Mouse (Mus musculus) kidney, embryonic 14.5 days (tissue): ENCODE results near the gene Prkn. TPM values are rescaled to one million over a fixed set of nuclear protein-coding genes. Genes with fewer than 3 reads are reported as not detected.

Source experiments
- ATAC-seq: fragments of 200-750 bp; cut with Nextera tagmentation; 2 replicates; pipeline ENCODE4 v1.8.0; 2017; ENCODE audit warnings: moderate number of reproducible peaks, mild to moderate bottlenecking, moderate TSS enrichment, moderate library complexity; ENCODE audit not compliant: low FRiP score, low TSS enrichment
- H3K27ac ChIP-seq: fragments of 300-500 bp; sonication (generic); 2 replicates; pipeline ENCODE4 v1.5.1; 2014; ENCODE audit warnings: low read depth, mild to moderate bottlenecking, low read length, moderate library complexity, mixed read lengths
- H3K27me3 ChIP-seq: fragments of 300-500 bp; sonication (generic); 2 replicates; pipeline ENCODE4 v1.6.1; 2014; ENCODE audit warnings: mild to moderate bottlenecking, low read length; ENCODE audit not compliant: control insufficient read depth, insufficient read depth
- H3K36me3 ChIP-seq: fragments of 300-500 bp; sonication (generic); 2 replicates; pipeline ENCODE4 v1.6.1; 2014; ENCODE audit warnings: low read length, mixed read lengths; ENCODE audit not compliant: control insufficient read depth, insufficient read depth
- H3K4me1 ChIP-seq: fragments of 300-500 bp; sonication (generic); 2 replicates; pipeline ENCODE4 v1.6.1; 2014; ENCODE audit warnings: low read length, mixed read lengths; ENCODE audit not compliant: control insufficient read depth, insufficient read depth
- H3K4me2 ChIP-seq: fragments of 300-500 bp; sonication (generic); replicated peaks from 2 replicates; pipeline ENCODE4 v1.6.1; 2014; ENCODE audit warnings: low read depth, mild to moderate bottlenecking, low read length
- H3K4me3 ChIP-seq: fragments of 300-500 bp; sonication (generic); 2 replicates; pipeline ENCODE4 v1.5.1; 2014; ENCODE audit warnings: mild to moderate bottlenecking, low read length
- H3K9ac ChIP-seq: fragments of 300-500 bp; sonication (generic); 2 replicates; pipeline ENCODE4 v1.6.1; 2014; ENCODE audit warnings: low read depth, mild to moderate bottlenecking, low read length, moderate library complexity
- H3K9me3 ChIP-seq: fragments of 300-500 bp; sonication (generic); 2 replicates; pipeline ENCODE4 v1.6.1; 2016; ENCODE audit warnings: low read length; ENCODE audit not compliant: control insufficient read depth
- WGBS: fragments of 180-500 bp; shearing (Covaris S2); extraction: QIAGEN DNeasy Blood & Tissue Kit; methylation state at CpG from one replicate; pipeline ENCODE4 v1.1.7; 2014; 5-methylcytosine and 5-hydroxymethylcytosine counted together
- polyA plus RNA-seq: library from polyadenylated mRNA; unstranded; fragments of >200 nt; fragmentation: Nextera tagmentation; extraction: Ambion mirVana; gene quantifications from 2 replicates; pipeline ENCODE4 v1.2.1, GENCODE M21; 2014

The Prkn gene
- polyA plus RNA-seq, 1 experiment from 2014 or later, result 2.2 TPM

DNA sequence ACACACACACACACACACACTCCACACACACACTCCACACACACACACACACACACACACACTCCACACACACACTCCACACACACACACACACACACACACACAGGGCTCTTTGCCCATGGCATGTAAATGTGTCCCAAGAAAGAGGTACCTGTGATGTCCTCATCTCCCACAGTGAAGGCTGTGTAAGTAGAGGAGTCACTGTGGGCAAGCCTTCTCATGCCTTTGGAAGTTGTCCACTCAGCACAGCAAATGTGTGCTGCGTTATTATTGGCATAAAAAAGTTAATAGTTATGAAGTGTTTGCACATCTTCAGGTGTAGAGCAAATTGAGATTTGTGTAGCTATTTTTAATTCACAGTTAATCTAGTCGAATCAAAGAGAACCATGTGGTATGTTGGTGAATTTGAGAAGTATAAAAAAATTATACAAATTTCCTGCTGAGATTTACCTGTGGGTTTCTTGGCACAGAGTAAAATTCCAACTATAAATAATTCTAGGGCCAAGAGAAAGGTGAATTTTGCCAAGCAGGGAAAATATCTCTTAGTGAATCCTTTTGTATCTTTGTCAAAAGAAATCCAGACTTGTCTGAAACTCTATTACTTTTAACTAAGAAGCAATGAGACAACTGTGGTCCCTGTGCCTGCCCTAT is 562.2 kb downstream of the Prkn start:
- ATAC-seq, result no peak
- Histone ChIP-seq H3K4me1 (no peaks in the 10 kb centered on the region), H3K27ac (no peak overlapping the region), H3K9me3 (no peaks in the 10 kb centered on the region), H3K9ac (no peak overlapping the region), H3K27me3 (no peaks in the 10 kb centered on the region), H3K4me3 (no peak overlapping the region), H3K36me3 (no peaks in the 10 kb centered on the region), H3K4me2 (no peak overlapping the region)
- WGBS, result 92% methylated on average over 2 of the region's 2 CpGs

DNA sequence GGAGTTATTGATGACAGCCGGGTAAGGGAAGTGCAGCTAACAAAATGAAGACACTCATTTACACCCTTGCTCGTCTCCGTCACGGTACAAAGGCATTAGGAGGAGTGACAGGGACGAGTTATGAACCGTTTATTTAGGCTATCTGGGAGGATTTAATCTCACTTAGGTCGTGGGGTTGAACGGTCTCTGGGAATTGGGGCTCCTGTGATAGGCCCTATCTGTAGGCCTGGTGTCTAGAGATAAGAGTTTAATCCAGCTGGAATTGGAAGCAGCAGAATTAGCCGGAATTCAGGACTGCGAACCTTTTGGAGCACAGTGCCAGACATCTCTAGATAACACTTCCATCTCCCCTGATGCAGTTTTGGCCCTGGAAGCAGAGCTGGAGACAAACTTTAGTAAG is 571.2 kb downstream of the Prkn start:
- H3K27me3 ChIP-seq, result no peaks in the 10 kb centered on the region
- no peak overlapping the region for H3K4me2 ChIP-seq
- H3K9ac ChIP-seq, result no peak overlapping the region
- no peak for ATAC-seq
- no peak overlapping the region for H3K27ac ChIP-seq
- H3K9me3 ChIP-seq, result no peaks in the 10 kb centered on the region
- no peaks in the 10 kb centered on the region for H3K4me1 ChIP-seq
- H3K4me3 ChIP-seq, result no peak overlapping the region
- WGBS, result 37% methylated on average over 10 of the region's 10 CpGs
- H3K36me3 ChIP-seq, result no peaks in the 10 kb centered on the region

DNA sequence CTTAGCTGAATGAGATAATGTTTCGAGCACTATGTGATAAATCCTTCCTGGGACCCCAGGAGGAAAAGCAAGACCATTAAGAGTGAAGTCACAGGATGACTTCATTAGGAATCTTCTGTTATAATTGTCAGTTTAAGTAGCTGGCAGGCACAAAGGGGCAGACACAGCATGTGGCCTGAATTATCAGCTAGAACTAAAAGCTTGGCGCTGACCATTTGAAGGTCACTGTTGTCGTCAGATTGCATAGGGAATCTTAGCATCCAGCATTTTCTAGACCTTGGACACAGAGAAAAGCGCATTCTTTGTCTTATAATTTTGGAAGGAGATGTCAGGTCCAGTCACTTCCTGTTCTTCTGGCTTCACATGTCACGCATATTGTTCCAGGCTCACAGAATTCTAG is 573.5 kb downstream of the Prkn start:
- 63% methylated on average over 5 of the region's 5 CpGs for WGBS
- no peak for ATAC-seq
- H3K4me3 ChIP-seq, result no peak overlapping the region
- H3K27me3 ChIP-seq, result no peaks in the 10 kb centered on the region
- H3K9ac ChIP-seq, result no peak overlapping the region
- H3K4me2 ChIP-seq, result no peak overlapping the region
- no peak overlapping the region for H3K27ac ChIP-seq
- no peaks in the 10 kb centered on the region for H3K9me3 ChIP-seq
- H3K4me1 ChIP-seq, result no peaks in the 10 kb centered on the region
- H3K36me3 ChIP-seq, result no peaks in the 10 kb centered on the region

- H3K9ac ChIP-seq, result no peak overlapping the region
- 22% methylated on average over 4 of the region's 4 CpGs for WGBS
- H3K4me1 ChIP-seq, result no peaks in the 10 kb centered on the region
- no peaks in the 10 kb centered on the region for H3K36me3 ChIP-seq
- no peak overlapping the region for H3K27ac ChIP-seq
- H3K27me3 ChIP-seq, result no peaks in the 10 kb centered on the region
- no peak overlapping the region for H3K4me2 ChIP-seq
- H3K4me3 ChIP-seq, result no peak overlapping the region
- H3K9me3 ChIP-seq, result no peaks in the 10 kb centered on the region
- peak; percentile 55; the same call in 1 of the 2 replicates for ATAC-seq
These were observed 574.1 kb downstream of the Prkn start for GRCm38 (mm10) chr17:11414288-11414687.

- no peak for ATAC-seq
- 31% methylated on average over 3 of the region's 3 CpGs for WGBS
These were observed 577.0 kb downstream of the Prkn start for GRCm38 (mm10) chr17:11417150-11417549.

DNA sequence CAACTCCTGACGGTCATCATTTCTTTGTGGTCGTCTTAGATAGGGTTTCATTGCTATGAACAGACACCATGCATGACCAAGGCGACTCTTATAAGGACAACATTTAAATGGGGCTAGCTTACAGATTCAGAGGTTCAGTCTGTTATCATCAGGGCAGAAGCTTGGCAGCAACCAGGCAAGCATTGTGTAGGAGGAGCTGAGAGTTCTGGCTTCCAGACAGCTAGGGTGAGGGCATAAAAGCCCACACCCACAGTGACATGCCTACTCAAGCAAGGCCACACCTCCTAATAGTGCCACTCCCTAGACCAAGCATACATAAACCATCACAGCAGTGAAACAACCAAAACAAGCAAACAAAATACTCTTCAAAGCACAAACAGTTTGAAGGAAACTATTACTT is 579.3 kb downstream of the Prkn start:
- Histone ChIP-seq H3K27me3 (no peaks in the 10 kb centered on the region), H3K4me1 (no peaks in the 10 kb centered on the region), H3K9ac (no peak overlapping the region), H3K27ac (no peak overlapping the region), H3K9me3 (no peaks in the 10 kb centered on the region), H3K36me3 (no peaks in the 10 kb centered on the region), H3K4me3 (no peak overlapping the region), H3K4me2 (no peak overlapping the region)
- ATAC-seq, result peak; percentile 32; the same call in 1 of the 2 replicates
- 52% methylated on average over 3 of the region's 3 CpGs for WGBS

More at GRCm38 (mm10) chr17:11417150-11417549, 577.0 kb downstream of the Prkn start:
- Histone ChIP-seq H3K4me3 (no peak overlapping the region), H3K9me3 (no peaks in the 10 kb centered on the region), H3K27me3 (no peaks in the 10 kb centered on the region), H3K9ac (no peak overlapping the region), H3K4me1 (no peaks in the 10 kb centered on the region), H3K27ac (no peak overlapping the region), H3K4me2 (no peak overlapping the region), H3K36me3 (no peaks in the 10 kb centered on the region)

GRCm38 (mm10) chr17:11420839-11421238 is 580.7 kb downstream of the Prkn start:
- 74% methylated on average over 6 of the region's 6 CpGs for WGBS
- no peak for ATAC-seq
- H3K36me3 ChIP-seq, result no peaks in the 10 kb centered on the region

GRCm38 (mm10) chr17:11421264-11421940 is 581.2 kb downstream of the Prkn start:
- H3K9me3 ChIP-seq, result no peaks in the 10 kb centered on the region
- no peak overlapping the region for H3K9ac ChIP-seq
- no peak overlapping the region for H3K4me3 ChIP-seq
- H3K4me1 ChIP-seq, result no peaks in the 10 kb centered on the region
- no peak for ATAC-seq
- H3K4me2 ChIP-seq, result no peak overlapping the region
- H3K36me3 ChIP-seq, result no peaks in the 10 kb centered on the region
- H3K27me3 ChIP-seq, result no peaks in the 10 kb centered on the region
- no peak overlapping the region for H3K27ac ChIP-seq
- 69% methylated on average over 5 of the region's 5 CpGs for WGBS

More at GRCm38 (mm10) chr17:11420839-11421238, 580.7 kb downstream of the Prkn start:
- Histone ChIP-seq H3K27me3 (no peaks in the 10 kb centered on the region), H3K4me2 (no peak overlapping the region), H3K27ac (no peak overlapping the region), H3K9me3 (no peaks in the 10 kb centered on the region), H3K4me1 (no peaks in the 10 kb centered on the region), H3K9ac (no peak overlapping the region), H3K4me3 (no peak overlapping the region)

- Histone ChIP-seq H3K27ac (no peak overlapping the region), H3K9ac (no peak overlapping the region), H3K36me3 (no peaks in the 10 kb centered on the region), H3K4me1 (no peaks in the 10 kb centered on the region), H3K9me3 (0 out of 2 replicates have a peak, but pooled peaks cover 4% of the 10 kb centered on the region), H3K4me2 (no peak overlapping the region), H3K27me3 (no peaks in the 10 kb centered on the region), H3K4me3 (no peak overlapping the region)
- ATAC-seq, result no peak
- 86% methylated on average over 2 of the region's 2 CpGs for WGBS
These were observed 591.1 kb downstream of the Prkn start for GRCm38 (mm10) chr17:11431323-11431722.
